Mouse (Mus musculus): ENCODE measurements around the gene Sall1.

GRCm38 (mm10) chr8:89046226-89046625 is 2.3 kb upstream of the Sall1 start:
- no peak for TF ChIP-seq CTCF (conservative IDR thresholded peaks at IDR 0.05; ENCODE audit: low read length)
- no peak for TF ChIP-seq POU5F1 (IDR thresholded peaks at IDR 0.05; ENCODE audit: borderline replicate concordance, low read length)
